Mouse (Mus musculus): ENCODE results near the gene Fam110a.

- TF ChIP-seq CTCF (IDR thresholded peaks at IDR 0.05; ENCODE audit: low read depth, low read length) (no peak), POLR2A (IDR thresholded peaks at IDR 0.05; ENCODE audit: extremely low read depth, insufficient read depth, low read length) (no peak)
These were observed 17.5 kb downstream of the Fam110a start for GRCm38 (mm10) chr2:151962474-151962873.

Measured in liver, adult 2 months (tissue).